Mouse (Mus musculus): ENCODE data around the gene Lrp6.

The Lrp6 gene

DNA sequence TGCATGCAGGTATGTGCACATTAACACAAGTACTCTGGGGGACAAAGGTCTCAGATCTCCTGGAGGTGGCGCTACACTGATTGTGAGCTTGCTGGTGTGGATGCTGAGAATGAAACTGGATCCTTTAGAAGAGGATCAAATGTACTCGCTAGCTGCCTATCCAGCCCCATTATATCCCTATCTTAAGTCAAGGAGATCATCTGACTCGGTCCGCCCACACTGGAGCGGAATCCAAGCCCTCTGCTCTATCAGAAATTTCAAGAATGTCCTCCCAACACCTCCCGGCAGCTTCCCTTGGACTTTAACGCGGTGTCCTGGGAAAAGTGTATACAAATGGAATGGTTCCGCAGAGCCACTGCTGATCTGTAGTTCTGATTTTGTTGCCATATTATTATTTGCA, 77.1 kb downstream of the Lrp6 start:
- DNase-seq = no peak

DNA sequence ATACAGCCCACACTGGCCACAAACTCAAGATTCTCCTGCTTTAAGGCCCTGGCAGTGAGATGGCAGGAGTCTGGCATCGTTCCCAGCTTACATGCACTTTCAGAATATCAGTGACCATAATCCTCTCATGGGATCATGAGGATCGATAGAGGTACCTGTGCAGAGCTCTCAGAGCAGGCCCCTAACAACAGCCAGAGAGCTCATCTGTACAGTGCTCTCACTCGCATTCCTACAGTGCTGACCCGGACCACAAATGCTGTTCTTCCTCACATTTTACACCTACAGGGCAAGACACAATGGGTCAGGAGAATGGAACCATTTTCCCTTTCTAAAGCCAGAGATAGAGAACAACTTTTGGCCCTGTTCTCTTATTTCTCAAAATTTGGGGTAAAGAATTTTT, 77.6 kb downstream of the Lrp6 start:
- DNase-seq = peak in 1 of 2 experiments; percentile 24

DNA sequence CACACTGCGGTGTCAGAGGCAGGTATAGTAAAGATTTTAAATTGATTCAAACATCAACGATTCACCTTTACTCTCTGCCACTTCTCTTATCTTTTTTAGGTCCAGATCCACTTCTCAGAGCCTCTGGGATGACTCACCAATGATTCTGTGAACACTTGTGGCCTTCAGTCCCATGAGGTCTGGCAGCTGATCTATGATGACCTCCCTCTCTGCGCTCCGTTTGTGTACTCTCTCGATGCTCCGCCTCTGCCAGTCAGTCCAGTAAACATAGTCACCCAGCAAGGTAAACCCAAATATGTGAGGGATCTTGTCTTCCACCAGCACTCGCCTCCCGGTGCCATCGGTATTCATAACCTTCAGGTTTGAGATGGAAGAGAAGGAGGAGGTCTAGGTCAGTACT, 80.4 kb downstream of the Lrp6 start:
- DNase-seq = no peak

DNA sequence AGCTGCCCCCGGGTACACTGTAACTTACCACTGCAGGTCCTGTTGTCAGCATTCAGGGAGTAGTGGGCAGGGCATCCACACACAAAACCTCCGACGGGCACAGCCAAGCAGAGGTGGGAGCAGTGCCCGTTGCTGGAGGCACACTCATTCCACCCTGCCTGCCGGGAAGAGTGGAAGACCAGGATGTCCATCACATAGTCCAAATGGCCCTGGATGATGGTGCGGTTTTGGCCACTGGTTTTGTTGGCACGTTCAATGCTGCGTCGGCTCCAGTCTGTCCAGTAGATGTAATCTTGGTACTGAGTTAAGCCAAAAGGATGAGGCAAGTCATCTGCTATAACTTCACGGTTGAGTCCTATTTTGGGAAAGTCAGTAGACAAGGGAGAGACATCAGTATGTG, 87.3 kb downstream of the Lrp6 start:
- no peak for DNase-seq

DNA sequence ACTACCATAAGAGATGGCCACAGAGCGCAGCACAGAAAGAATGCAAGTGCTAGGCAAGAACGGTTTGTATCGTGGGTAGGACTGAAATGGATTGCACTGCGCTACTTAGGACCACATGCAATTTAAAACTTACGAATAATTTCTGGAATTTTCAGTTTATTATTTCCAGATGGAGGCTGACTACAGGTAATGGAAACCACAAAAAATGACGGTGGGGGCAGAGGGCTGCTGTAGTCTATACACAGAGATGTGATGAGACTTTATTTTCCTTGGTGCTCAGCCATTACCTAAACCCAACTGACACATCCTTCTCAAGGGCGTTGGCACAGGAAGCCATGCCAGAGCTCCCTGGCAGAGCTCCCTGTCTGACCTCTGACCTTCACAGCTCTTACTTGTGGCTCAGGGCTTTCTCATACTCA, 93.6 kb downstream of the Lrp6 start:
- DNase-seq = no peak

DNA sequence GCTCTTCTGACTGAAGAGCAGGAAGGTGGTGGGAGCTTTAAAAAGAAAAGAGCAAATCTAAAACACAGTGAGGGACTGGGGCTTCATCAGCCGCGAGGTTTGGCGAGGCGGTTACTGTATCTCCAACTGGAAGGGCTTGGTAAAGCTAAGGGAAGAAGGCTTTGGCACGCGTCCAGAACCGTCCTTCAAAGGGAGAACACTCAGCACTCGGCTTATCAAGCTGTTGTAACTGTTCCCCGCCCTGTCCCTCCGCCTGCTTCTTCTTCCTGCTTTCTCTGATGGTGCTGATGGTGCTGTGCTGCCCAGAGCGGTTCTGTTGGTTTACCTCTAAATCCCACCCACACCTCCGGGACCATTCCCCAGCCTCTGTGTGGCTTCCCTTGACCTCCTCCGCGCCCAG, 95.9 kb downstream of the Lrp6 start:
- peak; percentile 36 to 60 for DNase-seq

DNA sequence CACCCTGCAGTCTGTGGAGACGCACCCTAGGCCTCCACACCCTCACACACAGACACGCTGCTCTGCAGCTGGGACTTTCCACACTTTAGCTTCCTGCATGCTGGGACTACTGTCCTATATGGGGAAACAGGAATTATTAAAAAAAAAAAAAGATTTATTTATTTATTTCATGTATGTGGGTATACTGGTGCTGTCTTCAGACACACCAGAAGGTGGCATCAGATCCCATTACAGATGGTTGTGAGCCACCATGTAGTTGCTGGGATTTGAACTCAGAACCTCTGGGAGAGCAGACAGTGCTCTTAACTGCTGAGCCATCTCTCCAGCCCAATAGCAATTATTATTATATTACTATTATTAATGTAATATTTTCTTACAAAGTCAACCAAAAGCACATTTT, 97.5 kb downstream of the Lrp6 start:
- no peak for DNase-seq

DNA sequence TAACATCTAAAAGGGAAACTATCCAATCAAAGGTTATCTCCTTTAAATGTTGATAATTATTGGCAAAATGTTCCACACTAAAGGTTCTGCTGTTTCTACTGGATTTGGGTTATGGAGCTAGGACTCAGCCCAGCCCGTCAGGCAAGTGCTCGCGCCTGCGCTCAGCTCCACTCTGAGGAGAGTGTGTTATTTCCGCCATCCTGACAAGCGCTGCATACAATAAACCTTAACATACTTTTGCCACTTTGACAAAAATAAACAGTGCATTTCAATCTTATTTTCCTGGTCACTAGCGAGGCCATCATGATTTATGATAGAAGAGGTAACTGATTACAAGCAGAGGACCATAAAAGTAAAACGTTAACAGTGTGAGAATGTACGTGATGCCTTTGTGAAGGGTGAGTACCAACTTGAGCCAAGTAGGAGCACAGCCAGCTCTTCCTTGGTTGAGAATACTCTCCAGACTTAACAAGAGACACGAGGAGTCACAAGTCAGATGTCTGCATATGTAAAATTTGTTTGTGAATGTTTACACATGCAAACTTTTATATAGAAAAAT, 100.0 kb downstream of the Lrp6 start:
- DNase-seq = no peak

DNA sequence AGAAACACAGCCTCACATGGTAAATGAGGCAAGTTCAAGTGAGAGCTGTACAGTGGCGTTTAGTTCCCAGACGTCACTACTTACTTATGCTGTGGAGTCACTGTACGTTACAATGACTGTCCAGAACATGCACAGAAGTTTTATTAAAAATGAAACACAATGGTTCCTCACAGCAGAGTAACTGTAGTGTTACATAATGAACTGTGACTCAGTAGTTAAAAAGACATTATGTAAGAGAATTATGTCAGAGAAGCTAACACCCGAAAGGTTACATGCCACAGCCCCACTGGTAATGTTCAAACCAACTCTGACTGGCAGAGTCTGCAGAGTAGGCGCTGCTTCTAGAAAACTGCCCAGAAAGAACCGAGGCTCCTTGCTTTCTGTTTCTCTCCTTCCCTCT, 105.6 kb downstream of the Lrp6 start:
- no peak for DNase-seq

DNA sequence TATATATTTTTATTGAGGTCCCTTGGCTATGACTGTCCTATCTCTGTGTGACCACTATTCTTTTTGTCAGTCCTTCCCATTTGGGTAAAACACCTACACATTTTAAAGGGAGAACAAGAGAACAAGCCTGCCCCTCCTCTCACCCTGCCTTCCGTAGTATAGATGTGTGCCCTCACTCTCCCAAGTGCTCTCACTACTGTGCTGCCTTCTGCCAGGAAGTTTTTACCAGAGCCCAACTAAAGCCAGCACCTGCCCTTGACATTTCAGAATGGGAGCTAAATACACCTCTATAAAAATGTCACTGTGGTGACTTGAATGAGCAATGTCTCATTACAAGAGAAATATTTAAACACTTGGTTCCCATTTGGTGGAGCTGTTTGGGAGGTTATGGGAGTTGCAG, 108.4 kb downstream of the Lrp6 start:
- no peak for DNase-seq

DNA sequence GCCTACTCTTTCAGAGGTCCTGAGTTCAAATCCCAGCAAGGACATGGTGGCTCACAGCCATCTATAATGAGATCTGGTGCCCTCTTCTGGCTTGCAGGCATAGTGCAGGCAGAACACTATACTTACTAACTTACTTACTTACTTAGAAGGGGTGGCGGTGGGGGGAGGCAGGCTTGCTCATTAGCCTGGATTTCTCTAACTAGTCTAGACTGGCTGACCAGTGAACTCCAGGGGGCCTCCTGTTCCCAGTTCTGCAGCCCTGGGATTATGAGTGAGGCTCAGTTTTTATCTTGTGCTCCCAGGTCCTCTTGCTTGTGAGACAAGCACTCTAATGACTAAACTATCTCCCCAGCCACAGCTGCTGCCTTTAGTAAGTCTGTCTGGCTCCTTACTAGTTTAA, 112.7 kb downstream of the Lrp6 start:
- DNase-seq = peak; percentile 16 to 36

DNA sequence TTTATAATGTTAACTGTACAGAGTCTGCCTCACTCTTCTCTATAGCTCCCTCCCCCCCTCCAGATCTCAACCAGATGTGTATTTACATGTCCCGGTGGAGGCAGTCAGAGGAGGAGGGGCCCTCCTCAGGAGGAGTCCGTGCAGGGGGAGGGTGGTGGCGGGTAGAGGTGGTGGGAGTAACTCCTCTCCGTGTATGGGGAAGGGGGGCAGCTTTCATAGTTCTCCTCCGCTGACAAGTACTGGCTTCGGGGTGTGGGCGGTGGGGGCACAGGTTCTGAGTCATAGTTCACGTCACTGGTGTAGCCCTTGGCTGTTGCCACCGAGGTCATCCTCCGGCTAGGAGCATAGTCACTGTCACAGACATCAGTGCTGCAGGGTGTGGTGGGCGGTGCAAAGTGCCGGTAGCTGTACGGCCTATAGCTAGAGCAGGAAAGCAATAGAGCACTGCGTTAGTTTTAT, 116.1 kb downstream of the Lrp6 start:
- DNase-seq = no peak

DNA sequence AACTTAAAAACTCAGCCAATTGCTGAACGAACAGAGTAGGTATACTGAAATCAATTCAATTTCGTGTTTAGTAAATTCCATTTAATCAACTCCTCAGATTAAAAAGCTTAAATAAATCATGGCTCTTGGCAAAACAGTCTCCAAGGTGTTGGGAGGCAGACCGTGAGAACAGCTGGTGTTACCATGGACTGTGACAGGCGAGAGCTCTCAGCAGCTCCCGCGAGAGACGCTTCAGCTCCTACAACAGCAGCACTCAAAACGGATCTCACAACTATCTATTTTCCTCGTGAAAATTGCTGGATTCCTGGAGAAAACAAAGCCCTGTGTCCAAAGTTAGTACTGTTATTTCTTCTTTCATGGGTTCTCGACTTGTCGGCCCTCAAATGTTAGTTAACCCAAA, 116.8 kb downstream of the Lrp6 start:
- DNase-seq = no peak

DNA sequence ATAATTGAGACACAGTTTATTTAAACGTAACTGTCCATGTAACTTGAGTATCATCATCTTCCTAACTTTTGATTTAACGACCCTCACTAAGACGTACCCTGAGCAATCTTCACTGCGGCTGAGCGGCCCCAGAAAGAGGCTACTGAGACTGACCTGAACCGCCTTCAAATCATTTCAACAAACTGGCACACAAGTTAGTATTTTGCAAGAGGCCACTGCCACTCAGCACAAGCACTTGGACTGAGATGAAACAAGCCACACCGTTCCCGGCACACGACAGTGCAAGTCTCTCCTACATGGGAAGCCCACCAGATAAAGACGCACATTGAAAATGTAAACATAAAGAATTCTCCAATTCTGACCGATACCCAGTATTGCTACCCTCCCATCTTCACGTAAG, 118.3 kb downstream of the Lrp6 start:
- DNase-seq = no peak

DNA sequence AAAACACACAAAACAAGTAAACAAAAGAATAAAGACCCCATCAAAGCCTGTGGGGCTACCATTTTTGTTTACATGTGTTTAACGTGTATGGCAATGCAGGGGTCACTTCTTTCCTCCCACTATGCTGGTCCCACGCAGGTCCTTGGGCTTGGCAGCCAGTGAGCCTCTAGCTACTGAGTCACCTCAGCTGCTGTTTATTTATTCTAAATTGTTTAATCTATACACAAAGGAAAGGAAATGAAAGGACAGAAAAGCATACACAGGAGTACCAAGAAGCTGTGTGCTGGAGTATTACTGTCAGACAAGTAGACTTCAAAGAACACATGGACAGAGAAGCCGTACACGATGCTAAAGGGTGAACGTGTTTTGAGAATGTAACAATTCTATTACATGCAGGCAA, 122.8 kb downstream of the Lrp6 start:
- no peak for DNase-seq

DNA sequence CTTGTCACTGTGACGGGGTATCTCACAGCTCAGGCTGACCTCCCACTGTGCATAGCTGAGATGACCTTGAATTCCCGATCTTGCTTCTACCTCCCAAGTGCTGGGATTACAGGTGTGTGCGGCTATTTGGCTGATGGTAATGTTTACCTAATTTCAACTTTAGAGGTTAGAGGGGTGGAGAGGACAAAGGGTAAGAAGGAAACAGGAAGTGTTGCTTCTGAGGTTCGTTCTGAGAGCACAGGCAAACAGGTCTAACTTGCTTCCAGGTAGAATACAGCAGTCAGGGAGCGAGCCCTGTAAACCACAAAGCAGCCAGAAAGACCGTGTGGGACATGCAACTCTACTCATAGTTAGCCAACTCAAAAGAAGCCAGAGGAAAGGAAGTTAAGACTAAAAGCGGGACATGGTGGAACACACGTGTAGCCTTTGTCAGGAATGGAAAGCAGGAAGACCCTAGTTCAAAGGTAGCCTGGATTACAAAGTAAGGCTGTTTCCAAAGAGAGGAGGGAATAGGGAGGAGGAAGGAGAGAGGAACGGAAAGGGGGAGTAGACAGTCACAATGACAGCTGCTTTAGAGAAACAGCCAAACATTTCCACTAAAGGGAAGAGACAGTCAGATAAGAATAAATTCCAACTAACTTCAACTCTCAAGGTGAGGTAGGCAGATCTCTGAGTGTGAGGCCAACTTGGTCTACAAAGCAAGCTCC, 123.4 kb downstream of the Lrp6 start:
- DNase-seq = no peak

DNA sequence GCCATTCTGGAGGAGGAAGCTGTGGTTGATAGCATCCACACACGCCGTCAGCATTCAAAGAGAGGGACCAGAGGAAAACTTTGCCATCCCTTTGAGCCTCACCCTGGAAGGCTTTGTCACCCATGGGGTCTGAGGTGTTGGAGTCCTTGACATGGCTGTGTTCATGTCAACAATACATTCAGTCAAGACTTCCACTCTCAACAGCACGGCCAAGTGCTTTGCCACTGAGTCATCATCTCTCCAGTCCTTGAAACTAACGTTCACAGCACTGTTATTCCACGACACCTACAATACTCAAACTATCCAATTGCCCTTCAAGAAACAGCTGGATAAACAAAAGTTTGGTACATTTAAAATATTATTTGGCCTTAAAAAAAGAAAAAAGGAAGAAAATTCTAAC, 124.5 kb downstream of the Lrp6 start:
- no peak for DNase-seq

DNA sequence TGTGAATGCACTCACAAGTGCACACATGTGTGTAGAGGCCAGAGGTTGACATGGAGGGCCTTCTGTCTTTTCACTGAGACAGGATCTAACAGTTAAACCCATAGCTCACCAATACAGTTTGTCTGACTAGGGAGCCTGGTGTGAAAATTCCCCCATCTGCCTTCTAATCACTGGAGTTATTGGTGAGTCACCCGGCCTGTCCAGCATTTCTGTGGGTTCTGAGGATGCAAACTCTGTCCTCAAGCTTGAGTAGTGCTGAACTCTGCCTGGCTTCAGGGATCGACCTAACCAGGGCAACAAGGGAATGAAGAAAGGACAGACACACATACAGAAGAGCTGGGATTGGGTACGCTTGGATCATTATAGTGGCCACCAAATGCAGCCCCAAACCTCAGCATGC, 125.0 kb downstream of the Lrp6 start:
- DNase-seq = no peak

DNA sequence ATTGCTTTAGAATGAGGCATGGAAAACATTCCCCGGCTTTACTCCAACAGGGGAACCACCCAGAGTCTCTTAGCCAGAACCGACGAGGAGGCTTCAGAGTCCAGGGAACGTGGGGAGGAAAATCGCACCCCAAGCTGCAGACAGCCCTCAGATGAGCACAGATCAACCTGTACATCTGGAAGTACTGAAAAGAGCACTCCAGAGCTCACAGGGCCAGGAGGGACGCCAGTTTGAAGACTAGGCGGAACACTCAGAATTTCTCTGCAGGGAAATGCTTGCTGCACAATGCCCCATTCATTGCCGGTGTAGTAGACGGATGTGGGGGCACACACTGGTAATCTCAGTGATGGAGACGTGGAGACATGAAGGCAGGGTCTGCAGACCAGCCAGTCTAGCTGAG, 126.7 kb downstream of the Lrp6 start:
- DNase-seq = no peak

DNA sequence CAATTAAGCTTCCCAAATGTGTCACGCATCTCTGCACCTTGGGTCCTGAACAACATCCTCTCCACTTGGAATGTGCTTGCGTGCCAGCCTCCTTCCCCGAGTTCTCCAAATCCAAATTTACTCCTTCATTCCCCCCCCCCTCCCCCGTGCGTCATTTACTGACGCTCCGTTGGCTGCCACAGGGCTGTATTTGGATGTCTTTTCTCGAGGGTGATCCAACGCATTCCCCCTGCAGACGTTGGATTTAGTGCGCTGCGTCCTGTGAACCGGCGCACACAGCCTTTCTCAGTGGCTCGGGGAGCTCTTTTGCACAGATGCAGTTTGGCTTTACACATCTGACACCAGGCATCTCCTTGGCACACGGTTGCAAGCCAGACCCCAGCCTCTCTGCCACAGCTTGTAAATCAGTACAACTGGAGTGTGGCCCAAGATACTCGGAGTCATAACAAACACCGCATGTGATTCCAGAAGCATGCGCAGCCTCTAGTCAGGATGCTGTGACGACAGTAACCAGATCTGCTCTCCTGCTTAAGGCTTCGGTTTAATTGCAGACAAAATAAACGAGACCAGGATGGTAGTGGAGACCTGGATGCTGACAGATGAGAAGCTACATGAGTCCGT, 127.3 kb downstream of the Lrp6 start:
- DNase-seq = peak; percentile 66 to 69

DNA sequence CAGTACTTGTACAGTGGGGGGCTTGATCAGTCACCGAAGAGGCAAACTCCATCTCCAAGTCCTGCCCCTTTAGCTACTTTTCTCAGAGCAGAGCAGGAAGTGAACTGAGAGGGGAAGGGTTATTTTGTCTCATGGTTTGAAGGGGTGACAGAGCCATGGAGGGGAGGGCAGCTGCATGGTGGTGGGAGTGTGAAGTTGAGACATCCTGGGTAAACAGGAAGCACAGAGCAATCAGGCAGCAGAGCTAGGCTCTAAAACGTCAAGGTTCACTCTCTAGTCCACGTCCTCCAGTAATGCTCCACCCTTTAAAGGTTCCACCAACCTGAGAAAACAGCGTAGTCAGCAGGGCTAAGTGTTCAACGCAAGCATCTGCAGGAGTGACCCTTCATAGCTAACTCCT, 129.8 kb downstream of the Lrp6 start:
- no peak for DNase-seq

DNA sequence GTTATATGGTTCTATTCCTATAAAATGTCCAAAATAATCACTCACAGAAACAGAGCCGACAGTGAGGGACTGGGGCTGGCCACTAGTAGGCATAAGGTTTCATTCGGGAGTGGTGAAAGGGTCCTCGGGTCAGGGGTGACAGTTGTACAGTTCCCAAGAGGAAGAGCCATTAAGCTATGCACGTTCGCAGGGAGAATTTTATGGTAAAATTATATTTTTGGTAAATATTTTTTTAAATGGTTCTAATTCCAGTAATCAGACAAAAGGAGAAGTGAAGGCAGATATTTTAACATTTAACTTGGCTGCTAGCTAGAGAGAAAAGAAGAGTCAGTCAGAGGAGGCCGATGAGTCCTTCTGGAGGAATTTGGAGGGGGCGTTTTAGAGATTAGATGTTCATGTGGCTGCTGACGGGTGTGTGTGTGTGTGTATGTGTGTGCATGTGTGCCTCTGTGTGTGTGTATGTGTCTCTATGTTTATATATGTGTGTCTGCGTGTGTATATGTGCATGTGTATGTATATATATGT, 131.8 kb downstream of the Lrp6 start:
- DNase-seq = no peak

DNA sequence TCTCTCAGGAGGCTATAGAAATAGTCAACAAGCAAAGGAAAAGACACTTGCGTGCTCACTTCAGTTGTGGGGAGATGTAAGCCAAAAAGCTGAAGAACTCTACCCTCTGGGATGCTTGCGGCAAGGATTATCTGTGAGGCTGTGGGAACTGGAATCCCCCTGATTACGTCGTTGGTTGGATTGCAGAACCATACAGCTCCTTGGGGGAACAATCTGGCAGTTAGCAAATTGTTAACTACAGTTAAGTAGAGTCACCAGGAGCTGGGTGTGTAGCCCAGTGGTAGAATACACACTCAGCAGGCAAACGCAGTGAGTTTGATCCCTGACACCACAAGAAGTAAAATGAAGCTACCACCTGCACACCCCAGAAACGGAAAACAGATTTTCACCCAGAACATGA, 132.7 kb downstream of the Lrp6 start:
- DNase-seq = no peak

DNA sequence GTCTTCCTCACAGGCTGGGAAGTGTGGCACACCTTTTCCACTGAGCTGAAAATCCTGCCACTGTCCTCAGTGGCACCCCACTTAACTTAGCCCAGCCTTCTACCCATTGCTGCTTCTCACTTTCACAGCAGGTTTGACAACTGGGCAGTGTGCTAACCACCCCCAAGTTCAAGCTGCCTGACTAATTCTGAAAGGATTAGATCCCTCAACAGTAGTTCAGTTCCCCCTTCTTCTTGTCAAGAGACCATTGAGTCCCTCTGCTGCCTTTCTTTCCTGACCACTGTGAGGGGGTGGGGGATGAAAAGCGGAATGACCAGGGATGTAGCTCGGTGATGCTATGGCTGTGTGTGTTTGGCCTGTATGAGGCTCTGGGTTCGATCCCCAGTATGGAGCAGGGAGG, 133.5 kb downstream of the Lrp6 start:
- no peak for DNase-seq

Measured in cerebellum, postnatal 14 days (tissue).